Mouse (Mus musculus) small intestine, adult 2 months (tissue): ENCODE data around the gene Ifi44. TPM values are rescaled to one million over a fixed set of nuclear protein-coding genes. Genes with fewer than 3 reads are reported as not detected.

Source experiments
- H3K27ac ChIP-seq: fragments of 200-500 bp; 2 replicates; pipeline ENCODE4 v1.5.1; 2012; ENCODE audit warnings: low read depth, low read length, control low read depth, inconsistent platforms; ENCODE audit not compliant: insufficient read depth
- H3K27me3 ChIP-seq: fragments of 200-500 bp; 2 replicates; pipeline ENCODE4 v1.6.1; 2012; ENCODE audit warnings: mild to moderate bottlenecking, moderate library complexity, low read length, inconsistent platforms; ENCODE audit not compliant: control insufficient read depth, insufficient read depth
- H3K36me3 ChIP-seq: fragments of 200-500 bp; 2 replicates; pipeline ENCODE4 v1.6.1; 2012; ENCODE audit warnings: mild to moderate bottlenecking, low read length, control low read depth, inconsistent platforms; ENCODE audit not compliant: control insufficient read depth, insufficient read depth
- H3K4me1 ChIP-seq: fragments of 200-500 bp; 2 replicates; pipeline ENCODE4 v1.6.1; 2012; ENCODE audit warnings: low read length, inconsistent platforms, mixed read lengths; ENCODE audit not compliant: control insufficient read depth, insufficient read depth, insufficient read length
- H3K4me3 ChIP-seq: fragments of 200-500 bp; 2 replicates; pipeline ENCODE4 v1.5.1; 2012; ENCODE audit warnings: low read depth, mild to moderate bottlenecking, control low read depth, inconsistent platforms, low read length, moderate library complexity
- CTCF ChIP-seq: fragments of 200-500 bp; IDR thresholded peaks from 2 replicates; pipeline ENCODE4 v1.5.1; 2012; ENCODE audit warnings: low read depth, mild to moderate bottlenecking, control low read depth, inconsistent platforms, low read length, moderate library complexity, mixed read lengths; ENCODE audit not compliant: insufficient replicate concordance, insufficient read length; ENCODE audit errors: extremely low read depth
- POLR2A ChIP-seq: fragments of 200-500 bp; IDR thresholded peaks from 2 replicates; pipeline ENCODE4 v1.6.1; 2012; ENCODE audit warnings: low read depth, mild to moderate bottlenecking, control low read depth, inconsistent platforms, low read length, moderate library complexity
- WGBS: fragments of 180-500 bp; shearing (Covaris S2); methylation state at CpG from one replicate; pipeline ENCODE4 v1.1.7; 2018; 5-methylcytosine and 5-hydroxymethylcytosine counted together
- polyA plus RNA-seq: library from polyadenylated mRNA; depleted of rRNA; stranded (reverse); fragments of >200 nt; gene quantifications from 2 replicates; pipeline ENCODE4 v1.2.3, GENCODE M21; 2012; rRNA removed

The Ifi44 gene
- polyA plus RNA-seq, 1 experiment, result 2.7 TPM

GRCm38 (mm10) chr3:151707335-151707734 is 42.4 kb downstream of the Ifi44 start:
- no peak overlapping the region for H3K27ac ChIP-seq
- H3K27me3 ChIP-seq, result no peaks in the 10 kb centered on the region
- no peak overlapping the region for H3K4me3 ChIP-seq
- 88% methylated on average over 4 of the region's 4 CpGs for WGBS
- no peaks in the 10 kb centered on the region for H3K36me3 ChIP-seq
- no peaks in the 10 kb centered on the region for H3K4me1 ChIP-seq
- TF ChIP-seq POLR2A, result no peak
- TF ChIP-seq CTCF, result no peak

Other genes with a start within 250 kb of the Ifi44 start
- gene Ifi44l, start 12.9 kb upstream of the Ifi44 start, polyA plus RNA-seq, result not detected in 2 replicates
- gene Ptgfr, start 87.7 kb upstream of the Ifi44 start, polyA plus RNA-seq, result 0.09 and 0.14 TPM in 2 replicates